Mouse (Mus musculus) kidney, postnatal 0 days (tissue): ENCODE data around the gene Slc16a11. TPM values are rescaled to one million over a fixed set of nuclear protein-coding genes. Genes with fewer than 3 reads are reported as not detected.
A peak's percentile ranks its signal among the peaks of the same experiment; 100 is the strongest.
"Not testable (repeated sequence)": the region's sequence is repeated elsewhere in the genome, so short reads cannot be mapped to it uniquely, and the experiment has no call there.

ENCODE experiments used
- ATAC-seq: fragments of 200-750 bp; cut with Nextera tagmentation; replicated peaks from 2 replicates; pipeline ENCODE4 v1.8.0; 2017; ENCODE audit warnings: low read depth, moderate number of reproducible peaks, moderate TSS enrichment, moderate library complexity; ENCODE audit not compliant: low FRiP score
- DNase-seq: peaks from one replicate; pipeline ENCODE4 v3.0.0-alpha.2; 2016; ENCODE audit warnings: low spot score
- H3K27ac ChIP-seq: fragments of 300-500 bp; sonication (generic); 2 replicates; pipeline ENCODE4 v1.5.1; 2014; ENCODE audit warnings: mild to moderate bottlenecking
- H3K27me3 ChIP-seq: fragments of 300-500 bp; sonication (generic); 2 replicates; pipeline ENCODE4 v1.6.1; 2014; ENCODE audit warnings: low read length, mixed read lengths; ENCODE audit not compliant: insufficient read depth
- H3K36me3 ChIP-seq: fragments of 300-500 bp; sonication (generic); 2 replicates; pipeline ENCODE4 v1.6.1; 2014; ENCODE audit warnings: low read length, mixed read lengths; ENCODE audit not compliant: insufficient read depth
- H3K4me1 ChIP-seq: fragments of 300-500 bp; sonication (generic); replicated peaks from 2 replicates; pipeline ENCODE4 v1.6.1; 2014; ENCODE audit warnings: antibody characterized with exemption, low read length, mixed read lengths; ENCODE audit not compliant: insufficient read depth
- H3K4me2 ChIP-seq: fragments of 300-500 bp; sonication (generic); 2 replicates; pipeline ENCODE4 v1.6.1; 2014; ENCODE audit warnings: mild to moderate bottlenecking, low read length, moderate library complexity, mixed read lengths
- H3K4me3 ChIP-seq: fragments of 300-500 bp; sonication (generic); replicated peaks from 2 replicates; pipeline ENCODE4 v1.5.1; 2014; ENCODE audit warnings: low read depth, low read length
- H3K9ac ChIP-seq: fragments of 300-500 bp; sonication (generic); 2 replicates; pipeline ENCODE4 v1.6.1; 2014; ENCODE audit warnings: low read depth, low read length
- H3K9me3 ChIP-seq: fragments of 300-500 bp; sonication (generic); replicated peaks from 2 replicates; pipeline ENCODE4 v1.6.1; 2016; ENCODE audit warnings: low read length, inconsistent platforms, mixed read lengths
- CTCF ChIP-seq: IDR thresholded peaks from 2 replicates; pipeline ENCODE4 v1.5.1; 2016; ENCODE audit warnings: antibody characterized with exemption, low read depth, mild to moderate bottlenecking, moderate library complexity
- WGBS: fragments of 180-500 bp; shearing (Covaris S2); extraction: QIAGEN DNeasy Blood & Tissue Kit; methylation state at CpG from one replicate; pipeline ENCODE4 v1.1.7; 2014; 5-methylcytosine and 5-hydroxymethylcytosine counted together
- polyA plus RNA-seq: library from polyadenylated mRNA; unstranded; fragments of >200 nt; fragmentation: Nextera tagmentation; extraction: Ambion mirVana; gene quantifications from 2 replicates; pipeline ENCODE4 v1.2.1, GENCODE M21; 2015

Slc16a11 gene
- 11.2 and 12.6 TPM in 2 replicates for polyA plus RNA-seq

GRCm38 (mm10) chr11:70212423-70212822 is at the start of gene Slc16a11:
Gene Slc16a11, plus strand, starts transcription at chr11:70212752.
- Histone ChIP-seq H3K27ac (no peak within 1 kb of the TSS), H3K4me1 (peaks cover 16% of the 10 kb centered on the region), H3K36me3 (no peaks in the 10 kb centered on the region), H3K4me2 (peak within 1 kb of the TSS; percentile 50), H3K9ac (no peak within 1 kb of the TSS), H3K4me3 (0 out of 2 replicates have a peak within 1 kb of the TSS, but pooled peaks have one; percentile 23), H3K27me3 (peaks cover 8% of the 10 kb centered on the region), H3K9me3 (no peaks in the 10 kb centered on the region)
- ATAC-seq (no peak), DNase-seq (no peak)
- WGBS: 51% methylated on average over 6 of the region's 6 CpGs
- no peak for TF ChIP-seq CTCF

DNA sequence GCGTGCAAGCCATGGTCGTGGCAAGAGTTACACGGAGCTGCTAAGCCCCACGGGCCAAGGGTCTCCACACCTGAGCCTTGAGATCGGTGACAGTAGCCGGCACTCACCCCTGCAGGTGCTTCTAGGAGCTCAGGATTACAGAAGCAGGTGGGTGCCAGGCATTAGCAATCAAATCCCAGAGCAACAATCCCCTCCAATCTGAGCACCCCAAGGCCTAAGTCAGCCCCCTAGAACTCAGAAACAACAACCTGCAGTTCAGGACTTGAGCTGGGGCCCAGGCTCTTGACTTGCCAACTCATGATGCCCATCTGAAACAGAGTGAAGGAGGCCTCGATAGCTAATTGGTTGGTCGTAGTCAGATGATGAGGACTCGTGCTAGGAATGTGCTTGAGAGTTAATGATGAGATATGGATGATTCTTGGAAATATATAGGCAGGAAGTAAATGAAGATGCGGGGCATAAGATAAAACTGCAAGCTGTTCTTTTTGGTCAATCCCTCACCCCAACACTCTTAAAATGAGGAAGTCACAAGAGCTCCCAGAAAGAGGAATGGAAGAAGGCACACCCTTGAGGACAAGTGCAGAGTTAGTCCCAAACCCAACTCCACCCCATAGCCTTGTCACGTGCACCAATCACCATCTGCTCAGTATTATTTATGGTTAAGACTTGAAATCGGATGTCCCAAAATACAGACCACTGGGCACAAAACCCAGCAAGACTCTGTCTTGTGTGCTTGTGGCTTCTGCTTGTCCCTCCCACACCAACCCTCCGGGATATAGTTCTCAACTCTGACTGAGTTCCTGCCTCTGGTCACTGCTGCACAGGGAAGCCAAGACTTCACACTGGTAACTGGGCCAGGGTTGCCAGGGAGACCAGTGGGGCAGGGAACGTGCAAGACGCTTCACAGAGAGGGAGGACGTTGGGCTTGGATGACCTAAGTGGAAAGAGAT is 46.3 kb upstream of the Slc16a11 start:
- Histone ChIP-seq H3K4me1 (no peaks in the 10 kb centered on the region), H3K27me3 (no peaks in the 10 kb centered on the region), H3K27ac (no peak overlapping the region), H3K4me2 (no peak overlapping the region), H3K9me3 (no peaks in the 10 kb centered on the region), H3K36me3 (no peaks in the 10 kb centered on the region), H3K4me3 (no peak overlapping the region), H3K9ac (no peak overlapping the region)
- ATAC-seq: no peak
- no peak for DNase-seq
- no peak for TF ChIP-seq CTCF
- 69% methylated on average over 16 of the region's 16 CpGs for WGBS

DNA sequence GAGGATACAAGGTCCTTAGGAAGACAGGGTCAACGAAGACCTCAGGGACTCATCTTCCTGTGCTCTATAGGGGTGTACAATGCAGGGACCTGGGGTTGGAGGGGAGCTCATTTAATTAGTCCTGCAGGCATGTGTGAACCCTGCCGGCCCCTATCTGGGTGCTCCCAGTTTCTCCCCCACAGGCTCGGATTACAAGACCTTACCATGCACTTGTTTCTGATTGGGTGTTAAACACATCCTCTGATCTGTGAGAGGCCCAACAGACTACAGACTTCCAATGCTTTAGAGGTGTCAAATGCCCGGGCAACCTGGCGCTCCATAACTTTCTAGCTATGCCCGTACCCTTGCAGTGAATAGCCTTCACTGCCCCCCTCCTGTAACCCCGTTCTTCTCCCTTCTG is 44.4 kb upstream of the Slc16a11 start:
- peak; percentile 58 for DNase-seq
- no peaks in the 10 kb centered on the region for H3K36me3 ChIP-seq
- no peaks in the 10 kb centered on the region for H3K27me3 ChIP-seq
- H3K9ac ChIP-seq: no peak overlapping the region
- WGBS: 27% methylated on average over 7 of the region's 7 CpGs
- no peak for TF ChIP-seq CTCF
- no peak overlapping the region for H3K27ac ChIP-seq
- no peak overlapping the region for H3K4me2 ChIP-seq
- 0 out of 2 replicates have a peak, but pooled peaks have one; percentile 21 for ATAC-seq
- H3K9me3 ChIP-seq: no peaks in the 10 kb centered on the region
- H3K4me1 ChIP-seq: no peaks in the 10 kb centered on the region
- no peak overlapping the region for H3K4me3 ChIP-seq

DNA sequence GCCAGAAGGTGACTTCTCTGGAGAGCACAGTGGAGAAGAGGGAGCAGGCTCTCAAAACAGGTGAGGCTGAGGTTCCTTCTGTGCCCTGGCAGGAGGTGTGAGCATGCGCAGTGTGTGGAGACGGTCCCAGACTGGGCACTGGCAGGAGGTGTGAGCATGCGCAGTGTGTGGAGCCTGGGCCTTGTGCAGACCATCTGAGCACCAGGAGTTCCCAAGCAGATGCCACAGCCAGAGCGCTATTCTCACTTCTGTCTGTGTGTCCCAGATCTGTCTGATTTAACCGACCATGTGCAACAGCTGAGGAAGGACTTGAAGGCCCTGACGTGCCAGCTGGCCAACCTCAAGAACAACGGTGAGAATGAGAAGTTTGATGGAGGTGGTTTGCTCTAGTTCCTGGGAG is 43.1 kb upstream of the Slc16a11 start:
- not testable (repeated sequence) for H3K4me3 ChIP-seq, H3K36me3 ChIP-seq, H3K27ac ChIP-seq, H3K4me1 ChIP-seq, ATAC-seq, H3K9me3 ChIP-seq, DNase-seq, H3K27me3 ChIP-seq, H3K9ac ChIP-seq, H3K4me2 ChIP-seq
- 78% methylated on average over 5 of the region's 7 CpGs for WGBS

GRCm38 (mm10) chr11:70170291-70170690 is 42.3 kb upstream of the Slc16a11 start:
- Histone ChIP-seq H3K27ac (no peak overlapping the region), H3K27me3 (no peaks in the 10 kb centered on the region), H3K36me3 (no peaks in the 10 kb centered on the region), H3K9ac (no peak overlapping the region), H3K4me2 (no peak overlapping the region), H3K4me1 (no peaks in the 10 kb centered on the region), H3K9me3 (no peaks in the 10 kb centered on the region), H3K4me3 (no peak overlapping the region)
- no peak for TF ChIP-seq CTCF
- no peak for ATAC-seq
- no peak for DNase-seq
- 85% methylated on average over 7 of the region's 7 CpGs for WGBS

DNA sequence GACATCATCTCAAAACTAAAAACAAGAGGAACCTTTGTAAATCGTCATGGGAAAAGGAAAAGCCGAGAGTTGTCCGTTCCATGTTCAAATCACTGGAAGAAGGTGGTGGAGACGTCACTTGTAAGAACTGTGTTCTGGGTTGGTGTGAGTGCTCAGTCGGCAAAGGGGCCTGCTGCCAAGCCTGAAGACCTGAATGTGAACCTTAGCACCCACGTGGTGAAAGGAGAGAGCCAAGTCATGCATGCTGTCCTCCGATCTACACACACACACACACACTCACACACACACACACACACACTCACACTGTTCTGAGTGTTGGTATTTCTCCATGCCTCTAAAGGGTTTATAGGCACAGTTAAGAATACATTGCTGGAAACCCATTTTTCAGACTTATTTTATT is 41.4 kb upstream of the Slc16a11 start:
- no peak for TF ChIP-seq CTCF
- no peaks in the 10 kb centered on the region for H3K9me3 ChIP-seq
- H3K4me3 ChIP-seq: no peak overlapping the region
- no peak for ATAC-seq
- H3K27ac ChIP-seq: no peak overlapping the region
- H3K9ac ChIP-seq: no peak overlapping the region
- no peak overlapping the region for H3K4me2 ChIP-seq
- DNase-seq: no peak
- H3K27me3 ChIP-seq: no peaks in the 10 kb centered on the region
- H3K4me1 ChIP-seq: no peaks in the 10 kb centered on the region
- H3K36me3 ChIP-seq: no peaks in the 10 kb centered on the region
- WGBS: 77% methylated on average over 7 of the region's 7 CpGs
